Mouse (Mus musculus) C2C12 (cell line): ENCODE results near the gene Fgd5.

Experiments used
- CEBPB ChIP-seq: IDR thresholded peaks from one replicate; pipeline ENCODE4 v1.6.1; 2011; ENCODE audit warnings: low read depth, mild to moderate bottlenecking, control low read depth, moderate library complexity
- CTCF ChIP-seq: IDR thresholded peaks from one replicate; pipeline ENCODE4 v1.5.1; 2011; ENCODE audit not compliant: control insufficient read depth, insufficient read depth, insufficient read length
- FOSL1 ChIP-seq: IDR thresholded peaks from one replicate; pipeline ENCODE4 v1.8.0; 2011; ENCODE audit warnings: mild to moderate bottlenecking, low read length; ENCODE audit not compliant: poor library complexity, insufficient read depth, severe bottlenecking
- MAX ChIP-seq: IDR thresholded peaks from one replicate; pipeline ENCODE4 v1.6.1; 2011; ENCODE audit warnings: mild to moderate bottlenecking, control low read depth
- MYOD1 ChIP-seq: IDR thresholded peaks from one replicate; pipeline ENCODE4 v1.6.1; 2011; ENCODE audit warnings: low read depth; ENCODE audit not compliant: control insufficient read depth, insufficient read length
- MYOG ChIP-seq: IDR thresholded peaks from one replicate; pipeline ENCODE4 v1.6.1; 2011; ENCODE audit not compliant: control insufficient read depth, insufficient read length; ENCODE audit errors: extremely low read depth
- USF1 ChIP-seq: IDR thresholded peaks from one replicate; pipeline ENCODE4 v1.6.1; 2011; ENCODE audit warnings: low read depth, mild to moderate bottlenecking, control low read depth, moderate library complexity

GRCm38 (mm10) chr6:91996072-91996471 lies 17.4 kb downstream of the Fgd5 start:
- TF ChIP-seq CTCF = no peak
- no peak for TF ChIP-seq MYOG
- TF ChIP-seq MYOD1 = no peak
- no peak for TF ChIP-seq USF1
- TF ChIP-seq MAX = no peak
- TF ChIP-seq CEBPB = no peak
- TF ChIP-seq FOSL1 = no peak
